Mouse (Mus musculus): ENCODE data around the gene Srprb. TPM values are rescaled to one million over a fixed set of nuclear protein-coding genes. Genes with fewer than 3 reads are reported as not detected.

Srprb gene
- total RNA-seq, 2 experiments from 2014 or later = 21.9 to 26.8 TPM

DNA sequence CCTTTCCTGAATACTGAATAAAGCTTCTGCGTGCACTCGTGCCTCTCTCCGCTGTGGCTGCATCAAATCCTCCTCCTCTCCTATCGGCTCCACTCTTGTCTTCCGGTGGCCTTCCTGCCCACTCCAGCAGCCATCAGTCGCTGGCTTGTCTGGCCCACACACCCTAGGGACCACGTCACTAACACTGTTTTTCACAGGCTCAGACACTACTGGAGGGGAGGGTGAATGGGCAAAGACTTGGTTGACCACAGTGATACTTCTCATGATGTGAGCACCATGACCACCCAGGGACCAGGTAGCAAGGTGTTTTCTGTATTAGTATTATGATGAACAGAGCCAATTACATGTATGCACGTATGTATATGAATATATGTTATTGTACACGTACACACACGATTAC is 55.7 kb downstream of the Srprb start:
- no peak for DNase-seq

DNA sequence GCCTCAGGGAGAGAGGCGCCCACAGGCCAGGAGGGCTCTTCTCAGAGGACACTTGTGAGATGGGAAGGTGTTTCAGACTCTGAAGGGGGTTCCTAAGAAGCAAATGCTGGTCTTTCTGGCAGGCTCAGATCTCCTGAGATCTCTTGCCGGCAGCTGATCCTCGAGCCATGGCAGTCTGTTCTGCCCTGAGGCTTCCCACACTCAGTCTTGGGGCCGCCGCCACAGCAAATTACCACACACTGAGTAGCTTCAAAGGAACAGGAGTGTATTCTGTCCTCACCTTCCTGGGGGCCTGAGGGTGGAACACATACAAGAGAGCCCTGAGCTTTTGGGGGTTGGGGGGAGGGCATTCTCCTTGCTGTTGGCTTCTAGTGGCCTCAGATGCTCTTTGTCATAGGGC is 56.6 kb downstream of the Srprb start:
- DNase-seq = no peak

DNA sequence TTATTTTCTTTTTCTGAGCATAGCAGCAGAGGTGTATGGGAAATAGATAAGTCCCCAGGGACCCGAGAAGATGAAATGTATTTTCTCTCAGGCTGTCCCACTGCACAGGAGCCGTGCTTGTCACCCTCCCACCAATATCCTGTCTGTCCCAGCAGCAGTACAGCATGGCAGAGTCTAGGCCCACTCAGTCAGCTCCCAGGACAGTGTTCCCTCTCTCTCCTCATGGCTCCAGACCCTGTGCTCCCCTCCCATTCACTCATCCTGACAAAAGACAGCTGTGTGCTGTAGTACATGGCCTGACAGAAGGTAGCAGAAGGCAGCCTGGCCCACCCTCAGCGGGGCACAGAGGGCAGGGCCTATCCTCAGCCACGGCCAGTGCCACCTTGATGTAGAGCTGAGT is 58.1 kb downstream of the Srprb start:
- DNase-seq = no peak

DNA sequence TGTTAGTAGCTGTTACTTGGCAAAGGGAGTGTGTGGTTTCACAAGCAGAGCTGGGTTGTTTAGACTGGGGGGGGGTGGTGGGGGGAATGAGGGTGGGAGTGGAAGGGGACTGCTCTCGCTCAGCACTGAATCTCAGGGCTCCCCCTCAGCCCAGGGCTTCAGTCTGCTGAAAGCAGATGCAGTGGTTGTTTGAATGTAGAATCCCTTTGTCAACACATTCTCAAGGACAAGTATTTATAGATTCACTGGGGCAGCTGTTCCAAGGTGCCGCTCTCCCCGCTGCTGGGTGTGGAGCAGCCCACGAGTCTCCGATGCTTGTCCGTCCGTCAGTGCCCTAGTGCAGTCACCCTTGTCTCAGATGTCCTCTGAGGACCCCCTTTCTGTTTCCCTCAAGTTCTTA is 60.7 kb downstream of the Srprb start:
- no peak for DNase-seq

DNA sequence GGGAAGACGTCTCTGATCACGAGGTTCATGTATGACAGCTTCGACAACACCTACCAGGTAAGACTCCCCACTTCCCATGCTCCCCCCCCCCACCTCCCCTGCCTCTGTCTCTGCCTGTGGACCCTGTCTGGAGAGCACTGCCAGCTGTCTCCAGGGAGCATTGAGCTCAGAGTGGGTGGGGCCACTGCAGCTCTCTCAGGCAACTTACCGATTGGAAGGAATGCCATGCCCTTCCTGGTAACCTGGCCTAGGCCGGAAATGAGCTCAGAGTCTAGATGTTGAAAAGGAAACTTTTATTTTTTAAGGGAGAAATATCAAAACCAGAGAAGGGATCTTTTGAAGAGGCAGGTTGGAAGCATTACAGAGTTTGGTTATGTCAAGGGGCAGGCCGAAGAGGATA is 61.6 kb downstream of the Srprb start:
- no peak for DNase-seq

DNA sequence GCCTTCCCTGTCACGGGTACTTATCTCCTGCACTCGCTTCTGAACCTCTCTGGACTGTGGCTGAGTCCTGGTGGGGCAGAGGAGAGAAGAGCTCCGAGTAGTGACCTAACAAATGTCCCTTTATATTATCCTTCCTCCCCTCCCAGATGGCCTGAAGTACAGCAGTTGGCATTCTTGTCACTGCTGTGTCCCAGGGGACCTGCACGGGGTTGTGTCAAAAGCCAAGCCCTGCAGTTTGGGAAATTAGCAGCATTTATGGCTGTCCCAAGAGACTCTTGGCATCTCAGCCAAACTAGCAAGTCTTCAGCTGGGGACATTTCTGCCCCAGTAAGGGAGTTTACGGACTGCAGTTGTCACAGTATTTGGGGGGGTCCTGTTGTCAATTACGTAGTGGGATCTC is 62.5 kb downstream of the Srprb start:
- peak; percentile 73 for DNase-seq

Other genes starting within 250 kb of the Srprb start
- gene Slco2a1, start 213.4 kb downstream of the Srprb start, total RNA-seq (2021) = 1 to 10 TPM; 7.4 to 9.3 TPM
- gene Rab6b, start 90.3 kb downstream of the Srprb start, total RNA-seq (2021) = 10 to 100 TPM in 1 of 2 experiments, 1 to 10 TPM in 1; 7.0 to 14.7 TPM
- 10 to 100 TPM; 13.9 to 18.0 TPM for gene Gm20425, start 28.2 kb upstream of the Srprb start, total RNA-seq (2021)
- gene Trf, start 28.3 kb upstream of the Srprb start, total RNA-seq (2021) = 1,000 to 10,000 TPM; 3,036 to 6,940 TPM
- gene 1300017J02Rik, start 102.9 kb upstream of the Srprb start, total RNA-seq (2021) = 10 to 100 TPM; 22.6 to 51.8 TPM
- gene Topbp1, start 103.1 kb upstream of the Srprb start, total RNA-seq (2021) = 10 to 100 TPM; 34.2 to 46.8 TPM
- 100 to 1,000 TPM; 148 to 171 TPM for gene Cdv3, start 163.7 kb upstream of the Srprb start, total RNA-seq (2021)

Data from adrenal gland, postnatal 10 days (tissue).